ENCODE assay signal across 23 mouse cellular contexts in the genomic region with DNA sequence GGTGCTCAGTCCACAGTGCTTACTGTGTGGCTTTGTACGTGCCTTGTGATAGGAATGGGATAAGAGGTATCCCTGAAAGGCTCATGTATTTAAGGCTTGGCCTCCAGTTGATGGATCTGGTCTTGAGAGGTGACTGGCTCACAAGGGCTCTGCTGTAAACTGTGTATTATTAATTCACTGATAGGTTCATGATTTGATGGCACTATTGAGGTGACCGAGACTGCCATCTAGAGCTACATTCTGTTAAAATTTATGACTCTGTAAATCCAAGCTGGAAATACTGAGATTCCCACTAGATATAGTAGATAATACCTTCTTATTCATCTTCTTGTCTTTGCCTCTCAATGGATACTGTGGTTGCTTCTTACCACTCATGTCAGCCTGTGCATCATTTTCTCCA.
DNase-seq lines count a peak whose midpoint lies in the region; TF ChIP-seq lines count a peak whose summit lies in the region.
"Had no signal": no experiment of that assay in that cellular context is flagged by ENCODE, and none has a peak within 500 bp of the region (broad histone marks: within the 10 kb centered on the region; RNA-seq: fewer than 3 reads in every experiment).

No protein-coding gene starts in this region.

- DNase-seq in heart, adult 11 months: peak; percentile 61
- no peak for DNase-seq in heart, adult 18-20 months
- DNase-seq in layer of hippocampus, adult 2 months (ENCODE audit: low spot score in 2 of 2): no peak
- DNase-seq in layer of hippocampus, postnatal 10 days (ENCODE audit: low spot score in 2 of 2): no peak
- DNase-seq in 3T3-L1 (ENCODE audit: low read depth, low spot score): peak; percentile 14
- no peak for DNase-seq in frontal cortex, postnatal 36 days (ENCODE audit: low spot score in 2 of 2)
- DNase-seq: adrenal gland, adult 2 months; adrenal gland, postnatal 14 days; B cell, adult 2 months; cerebellum, adult 11-12 months; cerebellum, adult 8-10 months; cerebellum, postnatal 14 days; forebrain, postnatal 0 days; gastrocnemius, postnatal 25 days; heart, postnatal 14 days; heart, postnatal 4 days; kidney, adult 11 months had no signal

- peak; percentile 69 for TF ChIP-seq CTCF in layer of hippocampus, adult 2 months (conservative IDR thresholded peaks at IDR 0.05)

- no peak overlapping the region for H3K27ac ChIP-seq in layer of hippocampus, adult 2 months
- H3K27ac ChIP-seq: embryonic facial prominence, embryonic 12.5 days; embryonic facial prominence, embryonic 15.5 days; heart, embryonic 13.5 days; hindbrain, embryonic 12.5 days; hindbrain, embryonic 15.5 days; intestine, embryonic 15.5 days had no signal

- H3K4me3 ChIP-seq in layer of hippocampus, adult 2 months: no peak overlapping the region
- H3K4me3 ChIP-seq: embryonic facial prominence, embryonic 12.5 days; embryonic facial prominence, embryonic 15.5 days; heart, embryonic 13.5 days; hindbrain, embryonic 12.5 days; hindbrain, embryonic 15.5 days; intestine, embryonic 15.5 days had no signal

Comparison
In these comparisons a context has a peak if more than half of its experiments do, and no peak if none do; other contexts are left out.
1. DNase-seq: peak in heart, adult 11 months (single experiment) and 3T3-L1 (single experiment); none in heart, adult 18-20 months (0 of 2), layer of hippocampus, adult 2 months (0 of 2), layer of hippocampus, postnatal 10 days (0 of 2) and frontal cortex, postnatal 36 days (0 of 2).